Mouse (Mus musculus): ENCODE data around the gene Kif19a. TPM values are rescaled to one million over a fixed set of nuclear protein-coding genes. Genes with fewer than 3 reads are reported as not detected.

The Kif19a gene
- polyA plus RNA-seq, 1 experiment from 2014 or later, result 1.7 TPM

GRCm38 (mm10) chr11:114818185-114818584 is 53.0 kb downstream of the Kif19a start:
- 95% methylated on average over 7 of the region's 7 CpGs for WGBS
- no peak overlapping the region for H3K27ac ChIP-seq (replicated peaks)
- H3K36me3 ChIP-seq, result no peaks in the 10 kb centered on the region
- H3K27me3 ChIP-seq (ENCODE audit: low read depth, poor library complexity, severe bottlenecking), result peaks cover 16% of the 10 kb centered on the region; the same call in 1 of the 2 replicates
- no peak for DNase-seq (ENCODE audit: low spot score)
- peaks cover 9% of the 10 kb centered on the region for H3K9me3 ChIP-seq (replicated peaks)
- no peak overlapping the region for H3K4me3 ChIP-seq
- peaks cover 46% of the 10 kb centered on the region for H3K4me1 ChIP-seq

- peaks cover 55% of the 10 kb centered on the region for H3K4me1 ChIP-seq
These were observed 53.9 kb downstream of the Kif19a start for GRCm38 (mm10) chr11:114819110-114819509.

GRCm38 (mm10) chr11:114820444-114820843 is 55.3 kb downstream of the Kif19a start:
- no peak for DNase-seq (ENCODE audit: low spot score)
- no peak overlapping the region for H3K27ac ChIP-seq (replicated peaks)
- 35% methylated on average over 3 of the region's 3 CpGs for WGBS

More at GRCm38 (mm10) chr11:114819110-114819509, 53.9 kb downstream of the Kif19a start:
- no peak for DNase-seq (ENCODE audit: low spot score)
- Histone ChIP-seq H3K27ac (replicated peaks) (peak overlapping the region; percentile 52; the same call in 1 of the 2 replicates), H3K27me3 (ENCODE audit: low read depth, poor library complexity, severe bottlenecking) (peaks cover 23% of the 10 kb centered on the region), H3K36me3 (no peaks in the 10 kb centered on the region), H3K9me3 (replicated peaks) (peaks cover 9% of the 10 kb centered on the region), H3K4me3 (no peak overlapping the region)
- WGBS, result 23% methylated on average over 2 of the region's 2 CpGs

GRCm38 (mm10) chr11:114821325-114821724 is 56.1 kb downstream of the Kif19a start:
- WGBS, result 64% methylated on average over 1 of the region's 1 CpGs
- H3K27me3 ChIP-seq (ENCODE audit: low read depth, poor library complexity, severe bottlenecking), result peaks cover 34% of the 10 kb centered on the region
- H3K27ac ChIP-seq (replicated peaks), result no peak overlapping the region
- no peak for DNase-seq (ENCODE audit: low spot score)
- H3K36me3 ChIP-seq, result no peaks in the 10 kb centered on the region
- H3K4me1 ChIP-seq, result peaks cover 55% of the 10 kb centered on the region
- H3K9me3 ChIP-seq (replicated peaks), result peaks cover 9% of the 10 kb centered on the region
- no peak overlapping the region for H3K4me3 ChIP-seq

More at GRCm38 (mm10) chr11:114820444-114820843, 55.3 kb downstream of the Kif19a start:
- Histone ChIP-seq H3K4me3 (no peak overlapping the region), H3K4me1 (peaks cover 55% of the 10 kb centered on the region), H3K9me3 (replicated peaks) (peaks cover 9% of the 10 kb centered on the region), H3K36me3 (no peaks in the 10 kb centered on the region), H3K27me3 (ENCODE audit: low read depth, poor library complexity, severe bottlenecking) (peaks cover 31% of the 10 kb centered on the region)

GRCm38 (mm10) chr11:114822727-114823126 is 57.5 kb downstream of the Kif19a start:
- Histone ChIP-seq H3K27ac (replicated peaks) (peak overlapping the region; percentile 70), H3K4me1 (peaks cover 50% of the 10 kb centered on the region), H3K4me3 (no peak overlapping the region), H3K9me3 (replicated peaks) (peaks cover 9% of the 10 kb centered on the region), H3K36me3 (no peaks in the 10 kb centered on the region), H3K27me3 (ENCODE audit: low read depth, poor library complexity, severe bottlenecking) (peaks cover 34% of the 10 kb centered on the region)
- 69% methylated on average over 12 of the region's 12 CpGs for WGBS
- DNase-seq (ENCODE audit: low spot score), result no peak

- Histone ChIP-seq H3K4me3 (0 out of 2 replicates have a peak overlapping the region, but pooled peaks have one; percentile 11), H3K4me1 (peaks cover 48% of the 10 kb centered on the region), H3K9me3 (replicated peaks) (peaks cover 6% of the 10 kb centered on the region), H3K27ac (replicated peaks) (peak overlapping the region; percentile 70), H3K36me3 (no peaks in the 10 kb centered on the region), H3K27me3 (ENCODE audit: low read depth, poor library complexity, severe bottlenecking) (peaks cover 38% of the 10 kb centered on the region)
- no peak for DNase-seq (ENCODE audit: low spot score)
- 2% methylated on average over 11 of the region's 11 CpGs for WGBS
These were observed 58.1 kb downstream of the Kif19a start for GRCm38 (mm10) chr11:114823199-114823725.

- DNase-seq (ENCODE audit: low spot score), result no peak
- 55% methylated on average over 5 of the region's 5 CpGs for WGBS
These were observed 61.5 kb downstream of the Kif19a start for GRCm38 (mm10) chr11:114826686-114827085.

GRCm38 (mm10) chr11:114829499-114830432 is 64.6 kb downstream of the Kif19a start:
- Histone ChIP-seq H3K27me3 (ENCODE audit: low read depth, poor library complexity, severe bottlenecking) (peaks cover 20% of the 10 kb centered on the region; the same call in 1 of the 2 replicates), H3K27ac (replicated peaks) (peak overlapping the region; percentile 85), H3K4me3 (peak overlapping the region; percentile 51), H3K9me3 (replicated peaks) (no peaks in the 10 kb centered on the region), H3K36me3 (no peaks in the 10 kb centered on the region), H3K4me1 (peaks cover 45% of the 10 kb centered on the region)
- DNase-seq (ENCODE audit: low spot score), result peak; percentile 82
- 6% methylated on average over 24 of the region's 24 CpGs for WGBS

More at GRCm38 (mm10) chr11:114826686-114827085, 61.5 kb downstream of the Kif19a start:
- Histone ChIP-seq H3K4me1 (peaks cover 46% of the 10 kb centered on the region), H3K36me3 (no peaks in the 10 kb centered on the region), H3K9me3 (replicated peaks) (no peaks in the 10 kb centered on the region), H3K27ac (replicated peaks) (no peak overlapping the region; the same call in 1 of the 2 replicates), H3K27me3 (ENCODE audit: low read depth, poor library complexity, severe bottlenecking) (peaks cover 36% of the 10 kb centered on the region), H3K4me3 (no peak overlapping the region)

GRCm38 (mm10) chr11:114830433-114830773 is 65.2 kb downstream of the Kif19a start:
- 15% methylated on average over 8 of the region's 8 CpGs for whole genome bisulfite sequencing
- Histone ChIP-seq H3K9me3 (replicated peaks) (no peaks in the 10 kb centered on the region), H3K36me3 (no peaks in the 10 kb centered on the region), H3K27me3 (ENCODE audit: low read depth, poor library complexity, severe bottlenecking) (peaks cover 15% of the 10 kb centered on the region; the same call in 1 of the 2 replicates), H3K4me1 (peaks cover 45% of the 10 kb centered on the region), H3K4me3 (peak overlapping the region; percentile 51), H3K27ac (replicated peaks) (peak overlapping the region; percentile 85)
- DNase-seq (ENCODE audit: low spot score), result no peak

- Histone ChIP-seq H3K4me3 (no peak overlapping the region), H3K27ac (replicated peaks) (no peak overlapping the region), H3K4me1 (peaks cover 48% of the 10 kb centered on the region), H3K9me3 (replicated peaks) (no peaks in the 10 kb centered on the region), H3K36me3 (no peaks in the 10 kb centered on the region), H3K27me3 (ENCODE audit: low read depth, poor library complexity, severe bottlenecking) (peaks cover 9% of the 10 kb centered on the region)
- WGBS, result 54% methylated on average over 5 of the region's 5 CpGs
- no peak for DNase-seq (ENCODE audit: low spot score)
These were observed 68.0 kb downstream of the Kif19a start for GRCm38 (mm10) chr11:114833166-114833565.

All from midbrain, embryonic 10.5 days (tissue).